ENCODE assay signal across 33 mouse cellular contexts in the genomic region with DNA sequence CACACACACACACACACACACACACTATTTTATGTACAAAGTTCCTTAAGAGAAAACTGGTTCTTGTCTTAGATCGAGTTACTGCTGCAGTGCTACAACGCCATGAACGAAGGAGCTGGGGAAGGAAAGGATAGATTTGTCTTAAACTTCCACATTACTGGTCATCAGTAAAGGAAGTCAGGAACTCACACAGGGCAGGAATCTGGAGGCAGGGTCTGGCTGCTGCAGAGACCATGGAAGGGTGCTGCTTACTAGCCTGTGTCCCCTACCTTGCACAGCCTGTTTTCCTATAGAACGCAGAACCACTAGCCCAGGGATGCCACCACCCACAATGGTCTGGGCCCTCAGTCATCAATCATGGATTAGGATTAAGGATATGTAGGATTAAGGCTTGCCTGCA.
"Had no signal": no experiment of that assay in that cellular context is flagged by ENCODE, and none has a peak within 500 bp of the region (broad histone marks: within the 10 kb centered on the region; RNA-seq: fewer than 3 reads in every experiment).

No protein-coding gene starts in this region.

- H3K4me2 ChIP-seq: heart, embryonic 11.5 days; heart, embryonic 12.5 days; heart, embryonic 13.5 days; heart, embryonic 15.5 days; hindbrain, embryonic 12.5 days; hindbrain, embryonic 13.5 days; hindbrain, embryonic 14.5 days; hindbrain, embryonic 15.5 days; intestine, embryonic 15.5 days; kidney, embryonic 15.5 days had no signal

- H3K27ac ChIP-seq: heart, adult 2 months; heart, embryonic 13.5 days; heart, embryonic 15.5 days; hindbrain, embryonic 10.5 days; hindbrain, embryonic 12.5 days; hindbrain, embryonic 13.5 days; hindbrain, embryonic 14.5 days; hindbrain, embryonic 15.5 days; hindbrain, postnatal 0 days; intestine, embryonic 15.5 days; kidney, embryonic 15.5 days; kidney, postnatal 0 days; layer of hippocampus, adult 2 months had no signal

- H3K36me3 ChIP-seq: heart, embryonic 12.5 days; heart, embryonic 13.5 days; heart, embryonic 15.5 days; hindbrain, embryonic 10.5 days; hindbrain, embryonic 12.5 days; intestine, embryonic 15.5 days; kidney, embryonic 15.5 days had no signal

- H3K9me3 ChIP-seq: heart, embryonic 15.5 days; hindbrain, embryonic 13.5 days; hindbrain, embryonic 15.5 days; intestine, embryonic 15.5 days; kidney, embryonic 15.5 days had no signal

- H3K27me3 ChIP-seq: heart, embryonic 12.5 days; heart, embryonic 13.5 days; heart, embryonic 15.5 days; hindbrain, embryonic 12.5 days; hindbrain, embryonic 13.5 days; hindbrain, embryonic 15.5 days; intestine, embryonic 15.5 days; kidney, embryonic 15.5 days had no signal

- ATAC-seq: hindbrain, embryonic 16.5 days; hindbrain, postnatal 0 days; inflammation-experienced regulatory T-cells, adult 6 months; intestine, embryonic 15.5 days; intestine, embryonic 16.5 days; intestine, postnatal 0 days had no signal

- H3K4me3 ChIP-seq: heart, adult 2 months; heart, embryonic 12.5 days; heart, embryonic 13.5 days; heart, embryonic 15.5 days; hindbrain, embryonic 10.5 days; hindbrain, embryonic 12.5 days; hindbrain, embryonic 13.5 days; hindbrain, embryonic 15.5 days; intestine, embryonic 15.5 days; kidney, embryonic 15.5 days; layer of hippocampus, adult 2 months had no signal

- H3K9ac ChIP-seq: heart, embryonic 12.5 days; heart, embryonic 13.5 days; heart, embryonic 15.5 days; hindbrain, embryonic 12.5 days; hindbrain, embryonic 13.5 days; hindbrain, embryonic 14.5 days; hindbrain, embryonic 15.5 days; intestine, embryonic 15.5 days; kidney, embryonic 15.5 days had no signal

- H3K4me1 ChIP-seq: heart, embryonic 12.5 days; heart, embryonic 13.5 days; heart, embryonic 15.5 days; hindbrain, embryonic 12.5 days; hindbrain, embryonic 13.5 days; hindbrain, embryonic 15.5 days; intestine, embryonic 15.5 days; kidney, embryonic 15.5 days had no signal

- DNase-seq: heart, adult 2 months; heart, postnatal 10 days; heart, postnatal 14 days; kidney, adult 11 months; kidney, adult 18-20 months; kidney, adult 2 months; kidney, adult 8-10 months; kidney, adult 9 months; kidney, postnatal 10 days; kidney, postnatal 14 days; kidney, postnatal 25 days; kidney, postnatal 36 days; kidney, postnatal 4 days; layer of hippocampus, adult 9-11 months; layer of hippocampus, postnatal 36 days had no signal
